Mouse (Mus musculus) urinary bladder, adult 18-20 months (tissue): ENCODE data around the gene Scg2.
A peak's percentile ranks its signal among the peaks of the same experiment; 100 is the strongest.

Experiments used
- DNase-seq, 2 experiments: peaks; one replicate each; pipeline ENCODE4 v3.0.0; 2022; ENCODE audit warnings: low spot score in 2 of 2, mixed read lengths in 2 of 2

Scg2 gene

DNA sequence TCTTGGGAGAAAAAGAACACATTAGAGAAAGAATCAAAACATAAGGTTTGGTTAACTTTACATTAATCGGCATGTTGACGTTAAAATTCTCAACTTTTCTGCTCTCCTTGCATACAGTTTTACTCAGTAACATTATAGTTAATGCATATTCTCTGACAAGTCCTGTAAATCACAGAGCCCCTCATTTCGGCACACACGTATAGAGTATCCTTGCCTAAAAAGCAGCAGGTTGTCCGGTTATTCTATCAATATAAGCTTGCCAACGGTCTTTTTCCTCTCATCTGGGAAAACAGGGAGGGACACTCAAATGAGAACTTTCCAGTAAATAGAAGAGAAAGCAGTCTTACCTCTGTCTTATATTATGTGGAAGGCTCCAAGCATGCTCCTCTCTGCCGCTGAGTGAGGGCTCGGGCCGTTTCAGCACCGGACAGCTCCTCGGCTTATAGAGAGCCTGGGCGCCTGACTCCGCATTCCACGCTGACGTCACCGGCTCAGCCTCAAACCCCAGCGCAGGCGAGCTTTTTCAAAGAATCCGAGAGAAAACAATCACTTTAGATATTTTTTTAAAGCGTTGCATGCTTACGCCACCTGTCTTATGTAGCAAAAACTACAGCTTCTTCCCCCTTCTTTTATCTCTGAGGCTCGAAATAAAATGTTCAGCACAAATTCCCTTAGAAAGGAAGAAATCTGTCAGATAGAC lies at the start of gene Scg2:
Gene Scg2 (minus strand): TSS at position 512 of the 700 bp plus-strand sequence.
- DNase-seq, result peak; percentile 61 to 70

DNA sequence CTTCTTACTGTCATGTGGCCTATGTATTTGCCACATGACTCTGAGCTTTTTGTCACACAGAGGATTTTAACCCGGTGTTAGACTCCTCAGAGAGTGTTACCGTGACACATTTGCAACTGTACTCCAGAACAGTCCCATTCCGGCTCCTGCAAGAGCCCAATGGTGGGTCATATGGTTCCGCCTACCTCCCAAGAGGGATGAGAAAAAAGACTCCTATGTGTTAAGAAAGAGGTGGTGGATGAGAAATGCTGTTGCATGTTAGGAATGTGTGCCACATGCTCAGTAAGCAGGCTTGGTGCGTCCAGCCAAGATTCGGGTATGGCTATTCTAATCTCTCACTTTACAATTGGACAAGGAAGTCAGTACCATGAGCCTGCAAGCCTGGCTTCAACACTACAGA lies 45.6 kb upstream of the Scg2 start:
- DNase-seq, result no peak

DNA sequence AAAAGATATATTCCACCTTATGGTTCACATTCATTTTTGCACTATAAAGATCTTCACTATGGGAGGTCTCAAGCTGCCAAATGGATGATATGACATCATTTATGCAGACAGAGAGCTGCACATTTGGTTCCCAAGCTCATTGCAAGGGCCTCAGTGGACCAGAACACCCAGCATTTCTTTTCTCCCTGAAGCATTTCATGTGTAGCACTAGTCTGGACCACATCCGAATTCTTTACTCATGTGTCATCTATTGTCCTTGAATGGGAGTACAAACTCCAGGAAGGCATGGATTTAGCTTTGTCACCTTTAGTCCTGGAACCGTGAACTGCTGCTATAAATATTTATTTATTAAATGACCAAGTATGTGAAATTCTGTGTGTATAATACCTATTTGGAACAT lies 30.9 kb upstream of the Scg2 start:
- no peak for DNase-seq

DNA sequence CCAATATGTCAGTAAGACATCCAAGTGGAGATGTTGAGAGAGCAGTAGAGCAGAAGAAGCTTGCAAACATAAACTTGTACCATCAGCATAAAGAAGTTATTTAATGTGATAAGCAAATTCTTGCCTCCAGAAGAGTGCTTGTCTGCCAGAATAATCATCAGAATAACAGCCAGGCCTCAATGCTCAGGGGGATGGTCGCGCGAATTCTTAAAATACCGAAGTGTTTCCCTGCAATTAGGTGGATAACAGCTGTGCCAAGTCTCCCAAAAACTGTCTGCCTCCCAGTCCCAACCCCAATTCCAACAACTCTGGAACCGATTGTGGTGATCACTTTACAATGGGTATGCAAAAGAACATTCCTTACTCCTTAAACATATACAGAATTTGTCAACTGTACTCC lies 30.0 kb upstream of the Scg2 start:
- no peak for DNase-seq

DNA sequence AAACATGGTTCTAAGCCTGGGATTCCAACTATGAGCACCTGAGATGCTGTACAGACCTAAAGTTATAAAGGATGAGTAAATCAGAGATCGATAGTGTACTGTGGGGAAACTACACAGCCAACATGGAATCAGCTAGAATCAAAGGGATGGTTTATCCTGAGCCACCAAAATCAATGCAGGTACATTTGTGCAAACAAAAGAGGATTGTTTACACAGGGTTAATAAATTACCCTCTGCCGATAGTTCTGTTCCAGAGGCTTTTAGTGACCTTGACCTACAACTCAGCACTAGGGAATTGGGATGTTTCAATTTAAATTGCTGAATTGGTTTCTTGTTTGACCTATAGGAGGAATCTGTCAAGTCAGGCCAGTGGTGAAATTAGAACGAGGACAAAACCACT lies 26.7 kb upstream of the Scg2 start:
- no peak for DNase-seq

DNA sequence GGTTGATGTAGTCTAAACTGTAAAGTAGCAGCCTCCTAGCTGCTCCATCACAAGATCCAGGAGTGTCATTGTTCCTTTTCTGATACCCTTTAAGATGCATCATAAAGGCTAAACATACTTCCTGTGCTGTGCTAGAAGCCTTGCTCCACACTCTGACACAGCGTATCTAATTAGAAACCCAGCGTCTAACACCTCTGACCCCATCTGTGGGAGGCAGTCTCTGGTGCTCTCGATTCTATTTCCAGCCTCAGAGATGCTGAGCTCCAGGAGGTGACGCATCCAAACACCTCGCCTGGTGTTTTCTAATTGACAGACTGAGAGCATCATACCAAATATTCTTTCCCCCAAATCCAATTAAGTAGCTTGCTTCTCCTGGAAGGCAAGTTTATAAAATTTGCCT lies 18.6 kb upstream of the Scg2 start:
- DNase-seq, result no peak

DNA sequence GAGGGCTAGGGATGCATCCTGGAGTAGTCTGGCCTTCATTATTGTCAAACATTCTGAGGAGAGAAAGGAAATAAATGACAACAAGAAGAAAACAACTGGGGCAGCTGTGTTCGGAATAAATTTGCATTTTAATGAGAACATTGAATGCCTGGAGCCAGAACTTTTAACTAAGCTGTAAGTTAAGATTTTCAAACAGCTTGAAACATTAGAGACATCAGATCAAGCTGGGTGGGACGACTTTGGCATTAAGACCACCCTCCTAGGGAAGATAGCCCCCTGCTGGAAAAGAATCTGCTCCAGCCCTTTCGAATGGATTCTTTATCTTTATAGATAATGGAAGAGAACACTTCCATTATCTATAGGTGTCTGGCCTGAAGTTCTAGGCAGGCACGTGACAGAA lies 14.2 kb upstream of the Scg2 start:
- DNase-seq, result no peak

DNA sequence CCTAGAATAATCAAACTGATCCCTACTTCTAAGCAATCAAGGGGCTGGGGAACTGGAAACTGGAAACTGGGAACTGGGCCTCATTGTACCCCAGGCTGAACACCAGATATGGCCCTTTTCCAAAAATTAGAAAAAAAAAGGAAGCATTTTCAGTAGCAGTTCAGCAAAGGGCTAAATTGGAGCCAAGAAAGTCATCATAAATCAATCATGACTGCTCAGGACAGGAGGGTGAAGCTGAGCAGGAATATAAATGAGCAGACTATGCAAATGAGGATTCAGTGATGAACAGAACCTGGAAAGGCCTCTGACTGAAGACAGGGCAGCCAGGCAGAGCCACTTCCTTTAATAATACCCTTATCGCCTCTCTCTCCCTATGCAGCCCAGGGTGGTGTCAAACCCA lies 12.4 kb upstream of the Scg2 start:
- DNase-seq, result no peak

DNA sequence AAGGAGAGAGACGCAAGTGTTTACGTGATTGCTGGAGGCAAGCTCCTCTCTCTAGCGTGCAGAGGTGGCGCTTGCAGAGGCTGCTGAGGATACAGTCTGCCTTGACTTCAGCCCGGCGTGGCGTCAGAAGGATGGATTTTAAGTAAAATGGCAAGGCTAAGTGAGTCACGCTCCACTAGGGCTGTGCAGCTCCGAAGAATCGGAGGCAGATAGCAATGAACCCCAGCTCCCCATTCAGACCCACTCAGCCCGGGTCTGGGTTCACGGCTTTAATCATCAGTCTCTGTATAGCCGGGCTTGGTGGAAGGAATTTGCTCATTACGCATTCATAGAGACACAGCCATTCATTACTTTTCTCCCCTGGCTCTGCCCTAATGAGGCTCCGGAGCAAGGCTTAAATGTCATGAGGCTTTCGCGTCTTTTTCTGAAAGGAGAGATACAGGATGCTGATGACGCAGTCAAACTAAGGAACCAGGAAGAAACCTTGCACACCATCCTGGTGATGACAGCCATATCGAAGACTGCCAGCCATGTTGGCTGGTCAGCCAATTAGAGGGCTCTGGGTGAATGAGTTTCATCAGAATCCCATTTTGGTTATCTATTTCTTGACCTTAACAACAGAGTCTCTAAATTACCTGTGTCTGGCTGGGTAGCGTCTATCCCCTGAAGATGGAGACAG lies 10.6 kb upstream of the Scg2 start:
- DNase-seq, result no peak

DNA sequence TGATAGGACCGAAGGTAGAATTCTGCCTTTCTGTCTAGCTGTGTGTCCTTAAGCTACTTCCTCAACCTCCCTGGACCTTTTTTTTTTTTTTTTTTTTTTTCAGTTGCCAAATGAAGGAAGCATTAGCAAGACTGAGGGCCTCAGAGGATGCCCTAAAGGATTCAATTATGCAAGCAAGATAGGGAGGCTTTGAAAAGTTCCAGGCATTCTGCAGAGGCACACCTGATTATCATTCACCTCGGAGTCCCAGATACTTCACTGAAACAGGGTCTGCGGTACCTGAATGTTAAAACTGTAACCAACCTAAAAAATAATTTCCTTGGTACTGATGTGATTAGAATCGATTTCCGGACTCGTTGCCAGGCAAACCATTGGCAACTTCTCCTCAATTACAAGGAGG lies 10.0 kb upstream of the Scg2 start:
- DNase-seq, result no peak

DNA sequence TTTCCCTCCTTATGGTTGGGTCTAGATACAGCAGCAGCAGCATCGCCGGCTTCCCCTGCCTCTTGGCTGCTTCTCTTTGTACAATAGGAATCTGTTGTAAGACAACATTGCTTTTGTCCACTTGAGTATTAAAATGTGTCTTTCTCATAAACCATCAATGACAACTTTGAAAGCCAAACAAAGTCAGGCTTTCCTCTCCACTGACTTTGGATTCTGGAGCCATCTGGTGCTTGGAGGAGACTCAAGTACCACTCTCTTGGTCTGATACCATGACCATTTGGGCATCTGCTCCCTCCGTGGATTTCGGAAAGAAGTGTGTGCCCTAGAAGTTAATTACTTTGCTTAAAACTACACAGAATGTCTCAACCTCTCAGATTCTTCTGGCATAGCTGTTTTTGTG lies 5.7 kb upstream of the Scg2 start:
- DNase-seq, result no peak

DNA sequence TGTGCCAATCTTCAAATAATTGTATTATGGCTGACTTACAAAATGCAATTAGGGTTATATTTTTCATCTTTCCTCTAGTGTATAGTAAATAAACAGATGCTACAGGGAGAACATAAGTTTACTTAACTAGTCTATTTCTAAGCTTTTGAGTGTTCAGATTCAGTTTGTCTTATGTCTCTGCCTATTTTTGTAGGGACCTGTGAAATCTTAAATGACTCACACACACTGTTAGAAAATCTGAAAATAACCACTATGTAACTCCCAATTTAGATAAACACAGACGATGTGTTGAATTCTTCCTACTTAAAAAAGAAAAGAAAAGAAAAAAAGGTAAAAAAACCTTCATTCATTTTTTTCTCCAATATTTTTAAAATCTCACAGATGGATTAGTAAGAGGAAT lies 2.2 kb downstream of the Scg2 start:
- DNase-seq, result no peak

DNA sequence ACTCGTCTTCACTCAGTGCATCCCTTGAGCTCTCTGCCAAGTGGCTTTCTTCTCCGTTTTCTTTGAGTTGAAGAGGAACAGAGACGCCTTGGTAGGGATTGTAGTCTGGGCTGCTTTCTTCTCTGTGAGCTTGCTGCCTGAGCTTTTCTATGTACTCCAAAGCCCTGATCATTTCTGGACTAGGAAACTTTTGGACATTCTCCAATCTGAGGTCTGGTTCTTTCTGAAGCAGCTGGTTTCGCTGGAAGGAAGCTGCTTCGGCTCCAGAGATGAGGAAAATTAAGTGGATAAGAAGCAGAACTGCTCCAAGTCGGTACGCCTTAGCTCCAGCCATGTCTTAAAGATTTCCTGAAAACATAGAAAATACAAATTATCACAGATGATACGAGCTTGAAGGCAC lies 3.2 kb downstream of the Scg2 start:
- DNase-seq, result no peak

DNA sequence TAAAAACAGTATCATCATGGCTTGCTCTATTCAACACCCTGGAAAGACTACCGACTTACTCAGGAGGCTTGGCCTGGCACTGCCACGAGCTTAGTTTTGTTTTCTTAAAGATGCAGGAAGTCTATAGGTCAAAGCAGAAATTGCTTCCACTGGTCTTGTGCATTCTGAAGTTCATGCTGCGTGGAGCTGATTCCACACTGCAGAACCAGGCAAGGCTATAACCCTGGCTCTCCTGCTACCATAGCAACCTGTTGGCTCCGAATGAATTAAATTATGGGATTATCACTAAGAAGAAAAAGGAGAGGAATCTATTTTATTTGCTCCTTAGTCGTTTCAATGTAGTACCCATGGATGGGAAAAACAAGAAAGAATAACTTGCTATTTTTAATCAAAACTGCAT lies 10.9 kb downstream of the Scg2 start:
- no peak for DNase-seq

DNA sequence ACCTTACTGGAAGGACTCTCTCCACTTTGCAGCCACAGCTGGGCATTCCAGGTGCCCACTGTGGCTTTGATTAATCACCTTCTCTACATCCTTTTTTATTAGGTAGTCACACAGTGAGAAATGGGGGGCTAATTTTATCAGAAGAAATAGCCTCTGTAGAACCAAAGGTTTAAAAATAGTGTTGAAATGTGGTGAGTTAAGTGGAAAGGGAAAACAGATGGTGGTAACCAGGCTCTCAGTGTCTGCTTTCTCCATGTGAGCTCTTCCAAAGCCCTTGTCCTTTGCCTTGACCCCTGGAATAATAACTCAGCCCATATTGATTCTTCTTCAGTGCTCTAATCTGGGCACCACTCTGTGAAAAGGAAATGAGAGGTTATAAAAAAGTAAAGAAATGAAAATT lies 24.4 kb downstream of the Scg2 start:
- DNase-seq, result no peak

DNA sequence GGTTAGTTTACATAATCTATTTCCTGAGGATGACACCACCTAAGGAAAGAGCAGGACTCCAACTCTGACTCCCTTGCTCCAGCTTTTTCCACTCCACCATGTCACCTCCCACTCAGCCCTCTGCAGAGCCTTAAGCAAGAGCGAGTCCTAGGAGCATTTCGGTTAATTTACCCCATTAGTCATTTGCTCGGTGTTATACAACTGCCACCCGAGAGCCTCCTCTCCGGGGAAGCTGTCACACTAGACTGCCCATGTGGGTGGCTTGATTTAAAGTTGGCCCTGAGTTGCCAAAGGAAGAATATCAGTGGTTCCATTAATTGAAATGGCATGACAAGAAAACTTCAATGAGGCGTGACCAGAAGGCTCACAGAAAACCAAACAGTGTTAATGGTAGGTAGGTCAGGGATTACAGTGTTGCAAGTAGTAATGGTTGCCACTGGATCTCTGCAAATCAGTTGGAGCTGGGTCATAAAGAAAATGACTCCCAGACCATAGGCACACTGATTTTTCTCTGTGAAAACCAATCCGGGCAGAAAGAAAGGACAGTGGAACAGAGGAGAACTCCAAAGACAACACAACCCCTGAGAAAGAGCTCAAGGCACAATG lies 33.5 kb downstream of the Scg2 start:
- no peak for DNase-seq

DNA sequence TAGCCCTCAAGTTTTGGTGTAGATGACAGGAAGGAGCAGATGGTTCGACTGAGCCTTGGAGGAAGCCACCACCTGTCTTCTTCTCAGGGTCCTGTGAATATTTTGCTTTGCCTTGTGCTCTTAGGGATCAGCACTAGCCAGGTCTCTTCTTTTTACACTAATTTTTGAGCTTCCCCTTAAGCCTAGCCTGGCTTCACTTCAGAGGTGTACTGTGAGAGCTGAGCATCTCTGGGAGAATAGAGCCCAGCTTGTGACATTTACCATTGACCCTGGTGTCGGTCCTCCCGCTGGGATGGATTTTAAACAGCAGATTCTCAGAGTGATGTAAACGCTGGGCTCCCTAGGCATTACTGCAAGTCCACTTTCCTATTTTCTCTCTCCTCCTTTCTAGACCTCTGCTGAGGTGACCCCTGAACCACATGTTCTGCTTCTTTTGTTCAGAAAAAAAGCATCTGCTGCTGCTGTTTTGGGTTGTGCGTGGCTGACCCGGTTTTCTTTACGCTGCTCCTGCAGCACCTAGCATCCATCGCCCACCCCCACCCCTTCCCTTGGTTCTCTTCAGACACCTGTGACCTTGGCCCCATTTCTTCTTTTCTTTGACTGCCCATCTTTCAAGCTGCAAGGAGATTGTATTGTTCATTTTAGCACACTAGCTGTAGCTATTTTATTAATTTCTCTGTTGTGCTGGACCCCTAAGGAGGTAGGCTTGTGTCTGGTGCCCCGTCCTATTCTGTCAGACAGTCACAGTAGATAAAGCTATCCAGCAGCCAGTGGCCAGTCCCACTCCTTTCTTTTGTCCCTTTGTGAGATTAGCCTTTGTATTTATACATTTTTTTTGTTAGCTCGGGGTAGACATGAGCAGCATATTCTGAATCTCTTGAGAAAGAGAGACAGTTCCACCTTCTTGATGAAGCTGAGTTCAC lies 38.6 kb downstream of the Scg2 start:
- DNase-seq, result no peak

DNA sequence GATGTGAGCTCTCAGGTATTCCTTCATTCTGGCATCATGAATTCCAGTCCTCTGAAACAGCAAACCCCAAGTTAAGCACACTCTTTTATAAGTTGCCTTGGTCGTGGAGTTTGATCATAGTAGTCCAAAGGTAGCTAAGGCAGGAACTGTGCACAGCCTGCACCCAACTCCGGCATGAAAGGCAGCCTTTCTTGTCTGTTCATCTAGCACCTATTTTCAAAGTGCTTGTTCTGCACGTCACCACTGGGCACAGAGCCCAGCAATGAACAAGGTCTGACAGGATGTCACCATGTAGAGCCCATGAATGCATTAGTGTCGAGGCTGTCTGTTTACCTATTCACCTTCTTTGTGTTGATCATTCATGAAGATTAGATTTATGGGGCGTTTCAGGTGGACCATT lies 39.6 kb downstream of the Scg2 start:
- DNase-seq, result no peak
